26 mouse cellular contexts compared by ENCODE assay signal in genomic region chr10:19875346-19875745, GRCm38 (mm10). TPM values are rescaled to one million over a fixed set of nuclear protein-coding genes. Genes with fewer than 3 reads are reported as not detected.
DNase-seq lines count a peak whose midpoint lies in the region; ATAC-seq and TF ChIP-seq lines count a peak whose summit lies in the region.
"Had no signal": no experiment of that assay in that cellular context is flagged by ENCODE, and none has a peak within 500 bp of the region (broad histone marks: within the 10 kb centered on the region; RNA-seq: fewer than 3 reads in every experiment).

No protein-coding gene starts in this region.

- DNase-seq in midbrain, embryonic 11.5 days (ENCODE audit: low spot score, missing footprints): peak; percentile 54
- DNase-seq in MEL (ENCODE audit: low read depth, low spot score) (peak; percentile 92), Patski (ENCODE audit: low read depth, low spot score) (peak; percentile 38)
- DNase-seq in gastrocnemius, postnatal 14 days: no peak
- no peak for DNase-seq in gastrocnemius, adult 18-20 months (ENCODE audit: low spot score)
- DNase-seq: adrenal gland, adult 8-10 months; adrenal gland, postnatal 14 days; adrenal gland, postnatal 36 days; B cell, adult 2 months; cerebellum, adult 11-12 months; cerebellum, adult 2 months; cerebellum, adult 9-10 months; cerebellum, postnatal 10 days; cerebellum, postnatal 25 days; embryo, embryonic 11 days had no signal

- TF ChIP-seq POLR2A in MEL (IDR thresholded peaks at IDR 0.05; ENCODE audit: control insufficient read depth in 1 of 2, insufficient read depth in 1 of 2, low read depth in 1 of 2, low read length in 2 of 2, poor library complexity in 1 of 2): no peak

- intact Hi-C loops in gastrocnemius, postnatal 14 days (cut with DNase I; ENCODE audit: low total_unique reads): no loop called here

- POLR2A ChIA-PET in Patski (lab: Charles Lee): interaction anchor here (0.7 kb wide), 1 partner anchor 62 kb away, joined by 5 read pairs; no protein-coding TSS in a partner anchor

- no peak overlapping the region for H3K27ac ChIP-seq in midbrain, embryonic 11.5 days (ENCODE audit: low read depth, low read length)
- H3K27ac ChIP-seq in midbrain, embryonic 15.5 days: no peak overlapping the region
- H3K27ac ChIP-seq in MEL (ENCODE audit: control insufficient read depth, low read depth, low read length): peak overlapping the region; percentile 58
- no peak overlapping the region for H3K27ac ChIP-seq in forebrain, embryonic 12.5 days
- H3K27ac ChIP-seq: embryonic facial prominence, embryonic 13.5 days; embryonic facial prominence, embryonic 15.5 days; forebrain, embryonic 10.5 days had no signal

- no peak for TF ChIP-seq RAD21 in MEL (IDR thresholded peaks at IDR 0.05; ENCODE audit: low read depth, low read length)

- H3K4me1 ChIP-seq in midbrain, embryonic 11.5 days (ENCODE audit: control insufficient read depth, insufficient read depth, low read length): peaks cover 2% of the 10 kb centered on the region; the same call in 1 of the 2 replicates
- no peaks in the 10 kb centered on the region for H3K4me1 ChIP-seq in midbrain, embryonic 15.5 days
- H3K4me1 ChIP-seq in MEL (ENCODE audit: control insufficient read depth in 1 of 2, insufficient read depth in 2 of 2, low read length in 2 of 2): peaks cover 31 to 37% of the 10 kb centered on the region in 2 experiments
- H3K4me1 ChIP-seq in forebrain, embryonic 12.5 days: peaks cover 5% of the 10 kb centered on the region; the same call in 1 of the 2 replicates
- H3K4me1 ChIP-seq: embryonic facial prominence, embryonic 15.5 days had no signal

- no peaks in the 10 kb centered on the region for H3K36me3 ChIP-seq in midbrain, embryonic 11.5 days (ENCODE audit: control insufficient read depth, insufficient read depth, low read length)
- H3K36me3 ChIP-seq in midbrain, embryonic 15.5 days (replicated peaks): no peaks in the 10 kb centered on the region
- peaks cover 0 to 33% of the 10 kb centered on the region in 2 experiments; a peak in 2 of 4 replicates for H3K36me3 ChIP-seq in MEL (ENCODE audit: control insufficient read depth in 1 of 2, insufficient read depth in 2 of 2, low read length in 2 of 2)
- H3K36me3 ChIP-seq in forebrain, embryonic 12.5 days (replicated peaks): no peaks in the 10 kb centered on the region
- H3K36me3 ChIP-seq: embryonic facial prominence, embryonic 13.5 days; embryonic facial prominence, embryonic 15.5 days; forebrain, embryonic 10.5 days had no signal

- no peak overlapping the region for H3K9ac ChIP-seq in midbrain, embryonic 11.5 days (ENCODE audit: low read length)
- no peak overlapping the region for H3K9ac ChIP-seq in midbrain, embryonic 15.5 days
- H3K9ac ChIP-seq in MEL (ENCODE audit: control insufficient read depth, low read depth, low read length, poor library complexity, severe bottlenecking): peak overlapping the region; percentile 17
- H3K9ac ChIP-seq in forebrain, embryonic 12.5 days: no peak overlapping the region
- H3K9ac ChIP-seq: embryonic facial prominence, embryonic 13.5 days; embryonic facial prominence, embryonic 15.5 days had no signal

- TF ChIP-seq CTCF in MEL (IDR thresholded peaks at IDR 0.05 in 2 of 3, conservative IDR thresholded peaks at IDR 0.05 in 1 of 3; ENCODE audit: control insufficient read depth in 1 of 3, insufficient read depth in 1 of 3, low read depth in 2 of 3, low read length in 3 of 3, poor library complexity in 1 of 3, severe bottlenecking in 1 of 3): no peak
- no peak for TF ChIP-seq CTCF in Patski (IDR thresholded peaks at IDR 0.05)

- no peak overlapping the region for H3K4me2 ChIP-seq in midbrain, embryonic 11.5 days
- H3K4me2 ChIP-seq in midbrain, embryonic 15.5 days: no peak overlapping the region
- no peak overlapping the region for H3K4me2 ChIP-seq in forebrain, embryonic 12.5 days
- H3K4me2 ChIP-seq: embryonic facial prominence, embryonic 13.5 days; embryonic facial prominence, embryonic 15.5 days had no signal

- peak in 1 of 2 experiments; percentile 39; a peak in 2 of 4 replicates for TF ChIP-seq EP300 in MEL (IDR thresholded peaks at IDR 0.05; ENCODE audit: low read depth in 1 of 2, low read length in 2 of 2)

- no peak overlapping the region for H3K4me3 ChIP-seq in midbrain, embryonic 11.5 days (ENCODE audit: low read depth, low read length)
- H3K4me3 ChIP-seq in midbrain, embryonic 15.5 days: no peak overlapping the region
- peak overlapping the region in 1 of 2 experiments; percentile 12; a peak in 2 of 4 replicates for H3K4me3 ChIP-seq in MEL (ENCODE audit: control insufficient read depth in 1 of 2, insufficient read depth in 1 of 2, low read depth in 2 of 2, low read length in 2 of 2)
- no peak overlapping the region for H3K4me3 ChIP-seq in forebrain, embryonic 12.5 days (replicated peaks)
- H3K4me3 ChIP-seq: embryonic facial prominence, embryonic 13.5 days; embryonic facial prominence, embryonic 15.5 days; erythroblast, embryonic 14.5 days; forebrain, embryonic 10.5 days had no signal

- no peaks in the 10 kb centered on the region for H3K79me2 ChIP-seq in MEL (ENCODE audit: control insufficient read depth, insufficient read depth, low read length, poor library complexity)

- in situ Hi-C loops in Patski (cut with MboI; ENCODE audit: low pct_unique_long_range_greater_than_20kb): no loop called here

- CTCF ChIA-PET in Patski (lab: Charles Lee): interaction anchor here (0.7 to 3.6 kb wide), 5 partner anchors 10 to 31 kb away, joined by 3 to 14 read pairs (median 3); no protein-coding TSS in a partner anchor

- WGBS in midbrain, embryonic 11.5 days: 85% methylated on average over 5 of the region's 5 CpGs
- 91% methylated on average over 5 of the region's 5 CpGs for WGBS in midbrain, embryonic 15.5 days
- 90% methylated on average over 5 of the region's 5 CpGs for WGBS in forebrain, embryonic 12.5 days

- H3K9me3 ChIP-seq in midbrain, embryonic 11.5 days (ENCODE audit: control insufficient read depth, low read length): no peaks in the 10 kb centered on the region
- H3K9me3 ChIP-seq in midbrain, embryonic 15.5 days: no peaks in the 10 kb centered on the region
- H3K9me3 ChIP-seq in MEL (replicated peaks; ENCODE audit: insufficient read depth, low read length): no peaks in the 10 kb centered on the region
- no peaks in the 10 kb centered on the region for H3K9me3 ChIP-seq in forebrain, embryonic 12.5 days
- H3K9me3 ChIP-seq: embryonic facial prominence, embryonic 13.5 days; embryonic facial prominence, embryonic 15.5 days; forebrain, embryonic 10.5 days; G1E had no signal

- no peaks in the 10 kb centered on the region for H3K27me3 ChIP-seq in midbrain, embryonic 11.5 days (ENCODE audit: control insufficient read depth, insufficient read depth, low read length)
- no peaks in the 10 kb centered on the region for H3K27me3 ChIP-seq in midbrain, embryonic 15.5 days (replicated peaks)
- H3K27me3 ChIP-seq in MEL (ENCODE audit: control insufficient read depth in 1 of 2, insufficient read depth in 2 of 2, low read length in 2 of 2) (no peaks in the 10 kb centered on the region), Patski (no peaks in the 10 kb centered on the region)
- no peaks in the 10 kb centered on the region for H3K27me3 ChIP-seq in forebrain, embryonic 12.5 days
- H3K27me3 ChIP-seq: embryonic facial prominence, embryonic 13.5 days; embryonic facial prominence, embryonic 15.5 days had no signal

- no peak for ATAC-seq in midbrain, embryonic 11.5 days (ENCODE audit: low FRiP score)
- ATAC-seq in midbrain, embryonic 15.5 days (replicated peaks): no peak
- peak; percentile 63 for ATAC-seq in Patski
- ATAC-seq in megakaryocyte progenitor cell, adult 5-6 weeks (replicated peaks; ENCODE audit: poor library complexity): peak; percentile 42; the same call in 1 of the 2 replicates
- ATAC-seq in forebrain, embryonic 12.5 days (ENCODE audit: low FRiP score): no peak
- ATAC-seq: CD4-positive, CD25-positive, alpha-beta regulatory T cell, adult 4 months; forebrain, embryonic 14.5 days; forebrain, embryonic 16.5 days had no signal

RNA-seq across cellular contexts. Expression of gene Slc35d3, which starts 24.1 kb away (rescaled TPM):
- 0.63 and 0.68 TPM in 2 replicates for polyA plus RNA-seq in midbrain, embryonic 11.5 days (2014; fragmentation: Nextera tagmentation; extraction: Ambion mirVana)
- polyA plus RNA-seq in midbrain, embryonic 15.5 days (2015; fragmentation: Nextera tagmentation; extraction: Ambion mirVana): 2.2 TPM in 2 replicates
- total RNA-seq in MEL (2012; rRNA removed): not detected in 2 replicates
- polyA plus RNA-seq in MEL (2012; ENCODE audit: insufficient read depth in 1 of 2, insufficient read length in 2 of 2, low read depth in 1 of 2, low replicate concordance in 2 of 2, missing spikeins in 1 of 2) (not detected), Patski (2021) (not detected)
- 0.22 and 1.1 TPM in 2 replicates for total RNA-seq in megakaryocyte progenitor cell, adult 5-6 weeks (2015)
- 0.68 TPM in 1 of 2 replicates, not detected in the other for total RNA-seq in megakaryocyte progenitor cell, adult 5-6 weeks (2017)
- total RNA-seq in gastrocnemius, postnatal 14 days (2021): not detected
- not detected for total RNA-seq in gastrocnemius, adult 18-20 months (2021)
- polyA plus RNA-seq in forebrain, embryonic 12.5 days (2016; fragmentation: Nextera tagmentation; extraction: Ambion mirVana): 0.28 and 0.43 TPM in 2 replicates
- polyA plus RNA-seq: CD4-positive, CD25-positive, alpha-beta regulatory T cell, adult 4 months; G1E had no signal

RNA-seq across cellular contexts. Expression of gene Pex7, which starts 32.1 kb away (rescaled TPM):
- polyA plus RNA-seq in midbrain, embryonic 11.5 days (2014; fragmentation: Nextera tagmentation; extraction: Ambion mirVana): 33.4 and 33.6 TPM in 2 replicates
- 26.8 and 27.4 TPM in 2 replicates for polyA plus RNA-seq in midbrain, embryonic 15.5 days (2015; fragmentation: Nextera tagmentation; extraction: Ambion mirVana)
- total RNA-seq in MEL (2012; rRNA removed): 15.8 and 16.0 TPM in 2 replicates
- polyA plus RNA-seq in MEL (2012; ENCODE audit: insufficient read depth in 1 of 2, insufficient read length in 2 of 2, low read depth in 1 of 2, low replicate concordance in 2 of 2, missing spikeins in 1 of 2) (10 to 100 TPM in 1 of 2 experiments, not detected in 1; 22.1 TPM), Patski (2021) (43.4 TPM)
- total RNA-seq in megakaryocyte progenitor cell, adult 5-6 weeks (2015): 44.3 and 56.4 TPM in 2 replicates
- total RNA-seq in megakaryocyte progenitor cell, adult 5-6 weeks (2017): 24.8 and 29.7 TPM in 2 replicates
- total RNA-seq in gastrocnemius, postnatal 14 days (2021): 10 to 100 TPM; 14.3 to 14.4 TPM
- 10 to 100 TPM; 20.6 to 21.7 TPM for total RNA-seq in gastrocnemius, adult 18-20 months (2021)
- 25.4 and 26.0 TPM in 2 replicates for polyA plus RNA-seq in forebrain, embryonic 12.5 days (2016; fragmentation: Nextera tagmentation; extraction: Ambion mirVana)

RNA-seq across cellular contexts. Expression of gene Map3k5, which starts 58.9 kb away (rescaled TPM):
- polyA plus RNA-seq in midbrain, embryonic 11.5 days (2014; fragmentation: Nextera tagmentation; extraction: Ambion mirVana): 0.51 and 1.0 TPM in 2 replicates
- polyA plus RNA-seq in midbrain, embryonic 15.5 days (2015; fragmentation: Nextera tagmentation; extraction: Ambion mirVana): 1.1 and 1.3 TPM in 2 replicates
- total RNA-seq in MEL (2012; rRNA removed): 0.35 and 0.39 TPM in 2 replicates
- under 1 TPM in 1 of 2 experiments, not detected in 1; 0.97 TPM for polyA plus RNA-seq in MEL (2012; ENCODE audit: insufficient read depth in 1 of 2, insufficient read length in 2 of 2, low read depth in 1 of 2, low replicate concordance in 2 of 2, missing spikeins in 1 of 2)
- polyA plus RNA-seq in Patski (2021): 14.8 TPM
- 15.4 and 16.5 TPM in 2 replicates for total RNA-seq in megakaryocyte progenitor cell, adult 5-6 weeks (2015)
- total RNA-seq in megakaryocyte progenitor cell, adult 5-6 weeks (2017): 16.0 and 17.9 TPM in 2 replicates
- total RNA-seq in gastrocnemius, postnatal 14 days (2021): 1 to 10 TPM; 6.5 to 6.6 TPM
- total RNA-seq in gastrocnemius, adult 18-20 months (2021): 1 to 10 TPM; 7.3 to 8.4 TPM
- 0.35 and 0.64 TPM in 2 replicates for polyA plus RNA-seq in forebrain, embryonic 12.5 days (2016; fragmentation: Nextera tagmentation; extraction: Ambion mirVana)
- polyA plus RNA-seq: erythroblast, embryonic 14.5 days had no signal

Comparison
In these comparisons a context has a peak if more than half of its experiments do, and no peak if none do; other contexts are left out.
1. ATAC-seq: peak in Patski (single experiment) and megakaryocyte progenitor cell, adult 5-6 weeks (single experiment); none in midbrain, embryonic 11.5 days (single experiment), midbrain, embryonic 15.5 days (single experiment) and forebrain, embryonic 12.5 days (single experiment).
2. DNase-seq: peak in midbrain, embryonic 11.5 days (single experiment), MEL (single experiment) and Patski (single experiment); none in gastrocnemius, postnatal 14 days (single experiment) and gastrocnemius, adult 18-20 months (single experiment).